Comparison of ENCODE assay signal across 8 mouse cellular contexts in the genomic region with DNA sequence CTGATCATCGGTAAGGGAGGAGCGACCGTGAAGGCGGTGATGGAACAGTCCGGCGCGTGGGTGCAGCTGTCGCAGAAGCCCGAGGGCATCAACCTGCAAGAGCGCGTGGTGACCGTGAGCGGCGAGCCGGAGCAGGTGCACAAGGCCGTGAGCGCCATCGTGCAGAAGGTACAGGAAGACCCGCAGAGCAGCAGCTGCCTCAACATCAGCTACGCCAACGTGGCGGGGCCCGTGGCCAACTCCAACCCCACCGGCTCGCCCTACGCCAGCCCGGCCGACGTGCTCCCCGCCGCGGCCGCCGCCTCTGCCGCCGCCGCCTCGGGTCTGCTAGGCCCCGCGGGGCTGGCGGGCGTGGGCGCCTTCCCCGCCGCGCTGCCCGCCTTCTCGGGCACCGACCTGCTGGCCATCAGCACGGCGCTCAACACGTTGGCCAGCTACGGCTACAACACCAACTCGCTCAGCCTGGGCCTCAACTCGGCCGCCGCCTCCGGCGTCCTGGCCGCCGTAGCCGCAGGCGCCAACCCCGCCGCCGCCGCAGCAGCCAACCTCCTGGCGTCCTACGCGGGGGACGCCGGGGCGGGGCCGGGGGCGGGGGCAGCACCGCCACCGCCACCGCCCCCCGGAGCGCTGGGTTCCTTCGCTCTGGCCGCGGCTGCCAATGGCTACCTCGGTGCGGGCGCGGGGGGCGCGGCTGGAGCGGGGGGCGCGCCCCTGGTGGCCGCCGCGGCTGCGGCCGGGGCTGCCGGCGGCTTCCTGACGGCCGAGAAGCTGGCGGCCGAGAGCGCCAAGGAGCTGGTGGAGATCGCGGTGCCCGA. TPM values are rescaled to one million over a fixed set of nuclear protein-coding genes. Genes with fewer than 3 reads are reported as not detected.
DNase-seq lines count a peak whose midpoint lies in the region; ATAC-seq and TF ChIP-seq lines count a peak whose summit lies in the region.

No protein-coding gene starts in this region.

- no peak for DNase-seq in CH12.LX (ENCODE audit: extremely low read depth)
- peak; percentile 84 for DNase-seq in adrenal gland, postnatal 14 days
- peak; percentile 52 for DNase-seq in urinary bladder, adult 2 months (ENCODE audit: low spot score)

- no peak for TF ChIP-seq CTCF in CH12.LX (conservative IDR thresholded peaks at IDR 0.05 in 1 of 2, IDR thresholded peaks at IDR 0.05 in 1 of 2; ENCODE audit: low read depth in 2 of 2, low read length in 2 of 2)

- peak; percentile 56; the same call in 1 of the 2 replicates for TF ChIP-seq POLR2A in CH12.LX (IDR thresholded peaks at IDR 0.05; ENCODE audit: low read depth, low read length)

- dilution Hi-C loops in CH12.LX (cut with MboI; ENCODE audit: extremely low pct_ligation_motif_present, extremely low pct_unique_long_range_greater_than_20kb, low sequenced_read_pairs), result no loop called here

- TF ChIP-seq RAD21 in CH12.LX (IDR thresholded peaks at IDR 0.05; ENCODE audit: low read depth, low read length), result no peak

- peaks cover 9% of the 10 kb centered on the region for H3K9me3 ChIP-seq in CH12.LX (replicated peaks; ENCODE audit: low read length)
- H3K9me3 ChIP-seq in embryonic facial prominence, embryonic 13.5 days, result no peaks in the 10 kb centered on the region
- no peaks in the 10 kb centered on the region for H3K9me3 ChIP-seq in heart, embryonic 14.5 days (ENCODE audit: control insufficient read depth, low read length)
- H3K9me3 ChIP-seq in kidney, embryonic 15.5 days (replicated peaks), result no peaks in the 10 kb centered on the region
- no peaks in the 10 kb centered on the region for H3K9me3 ChIP-seq in liver, embryonic 15.5 days (replicated peaks)
- no peaks in the 10 kb centered on the region for H3K9me3 ChIP-seq in neural tube, embryonic 13.5 days

- WGBS in embryonic facial prominence, embryonic 13.5 days, result under 1% methylated on average over 101 of the region's 107 CpGs
- WGBS in heart, embryonic 14.5 days, result under 1% methylated on average over 98 of the region's 107 CpGs
- 1% methylated on average over 102 of the region's 107 CpGs for WGBS in kidney, embryonic 15.5 days
- WGBS in liver, embryonic 15.5 days (ENCODE audit: insufficient replicate concordance), result 2% methylated on average over 102 of the region's 107 CpGs
- 1% methylated on average over 95 of the region's 107 CpGs for WGBS in neural tube, embryonic 13.5 days

- 0 out of 2 replicates have a peak, but pooled peaks cover 3% of the 10 kb centered on the region for H3K79me2 ChIP-seq in CH12.LX (replicated peaks; ENCODE audit: control insufficient read depth, extremely low read depth, insufficient read depth, poor library complexity, severe bottlenecking)

- no peaks in the 10 kb centered on the region for H3K36me3 ChIP-seq in CH12.LX (replicated peaks in 1 of 2; ENCODE audit: control insufficient read depth in 1 of 2, insufficient read depth in 1 of 2, low read length in 1 of 2)
- no peaks in the 10 kb centered on the region for H3K36me3 ChIP-seq in embryonic facial prominence, embryonic 13.5 days
- no peaks in the 10 kb centered on the region for H3K36me3 ChIP-seq in heart, embryonic 14.5 days (ENCODE audit: control insufficient read depth, insufficient read depth, low read length)
- H3K36me3 ChIP-seq in kidney, embryonic 15.5 days, result no peaks in the 10 kb centered on the region
- H3K36me3 ChIP-seq in liver, embryonic 15.5 days (replicated peaks), result no peaks in the 10 kb centered on the region
- H3K36me3 ChIP-seq in neural tube, embryonic 13.5 days, result peaks cover 58% of the 10 kb centered on the region

- H3K4me2 ChIP-seq in CH12.LX (ENCODE audit: insufficient read depth, low read depth, poor library complexity, severe bottlenecking), result peak overlapping the region; percentile 83
- peak overlapping the region; percentile 98 for H3K4me2 ChIP-seq in embryonic facial prominence, embryonic 13.5 days
- peak overlapping the region; percentile 99 for H3K4me2 ChIP-seq in heart, embryonic 14.5 days (ENCODE audit: low read length)
- H3K4me2 ChIP-seq in kidney, embryonic 15.5 days, result peak overlapping the region; percentile 99
- peak overlapping the region; percentile 75 for H3K4me2 ChIP-seq in liver, embryonic 15.5 days
- peak overlapping the region; percentile 61 for H3K4me2 ChIP-seq in neural tube, embryonic 13.5 days

- peak overlapping the region; percentile 73 for H3K9ac ChIP-seq in CH12.LX (ENCODE audit: insufficient read depth, low read depth)
- H3K9ac ChIP-seq in embryonic facial prominence, embryonic 13.5 days, result peak overlapping the region; percentile 70
- H3K9ac ChIP-seq in heart, embryonic 14.5 days (ENCODE audit: low read length), result peak overlapping the region; percentile 75
- H3K9ac ChIP-seq in kidney, embryonic 15.5 days, result peak overlapping the region; percentile 58
- H3K9ac ChIP-seq in liver, embryonic 15.5 days, result no peak overlapping the region
- H3K9ac ChIP-seq in neural tube, embryonic 13.5 days, result peak overlapping the region; percentile 65

- ATAC-seq in embryonic facial prominence, embryonic 13.5 days (ENCODE audit: insufficient number of reproducible peaks, insufficient read depth, low FRiP score, low TSS enrichment, low read depth), result peak; percentile 43; the same call in 1 of the 2 replicates
- ATAC-seq in heart, embryonic 14.5 days (ENCODE audit: insufficient number of reproducible peaks, insufficient read depth, low FRiP score, low read depth), result peak; percentile 71
- ATAC-seq in kidney, embryonic 15.5 days (replicated peaks; ENCODE audit: low FRiP score), result peak; percentile 90
- peak; percentile 60 for ATAC-seq in liver, embryonic 15.5 days (ENCODE audit: insufficient read depth)
- peak; percentile 29 for ATAC-seq in neural tube, embryonic 13.5 days (ENCODE audit: low read depth)

- H3K4me1 ChIP-seq in CH12.LX (ENCODE audit: control insufficient read depth in 1 of 2, insufficient read depth in 2 of 2), result peaks cover 13 to 24% of the 10 kb centered on the region in 2 experiments
- peaks cover 18% of the 10 kb centered on the region for H3K4me1 ChIP-seq in embryonic facial prominence, embryonic 13.5 days
- H3K4me1 ChIP-seq in heart, embryonic 14.5 days (ENCODE audit: control insufficient read depth in 2 of 2, insufficient read depth in 2 of 2, low read length in 2 of 2), result peaks cover 0 to 9% of the 10 kb centered on the region in 2 experiments; a peak in 3 of 4 replicates
- H3K4me1 ChIP-seq in kidney, embryonic 15.5 days, result peaks cover 28% of the 10 kb centered on the region
- H3K4me1 ChIP-seq in liver, embryonic 15.5 days (replicated peaks), result peaks cover 16% of the 10 kb centered on the region
- peaks cover 66% of the 10 kb centered on the region for H3K4me1 ChIP-seq in neural tube, embryonic 13.5 days (replicated peaks)

- no peak overlapping the region for H3K27ac ChIP-seq in CH12.LX (ENCODE audit: insufficient read depth, low read depth)
- H3K27ac ChIP-seq in embryonic facial prominence, embryonic 13.5 days, result no peak overlapping the region
- H3K27ac ChIP-seq in heart, embryonic 14.5 days (replicated peaks in 1 of 2; ENCODE audit: control insufficient read depth in 1 of 2, insufficient read depth in 1 of 2, low read depth in 2 of 2, low read length in 2 of 2), result peak overlapping the region in 1 of 2 experiments; percentile 50; a peak in 1 of 4 replicates
- H3K27ac ChIP-seq in kidney, embryonic 15.5 days, result no peak overlapping the region
- no peak overlapping the region for H3K27ac ChIP-seq in liver, embryonic 15.5 days (replicated peaks)
- peak overlapping the region; percentile 80 for H3K27ac ChIP-seq in neural tube, embryonic 13.5 days (replicated peaks)

- no peak for TF ChIP-seq EP300 in CH12.LX (IDR thresholded peaks at IDR 0.05; ENCODE audit: low read length)

- in situ Hi-C loops in CH12.LX (cut with MboI; ENCODE audit: low pct_ligation_motif_present, low pct_unique_long_range_greater_than_20kb, low sequenced_read_pairs), result no loop called here

- peak overlapping the region; percentile 16 to 90 (median 22) for H3K4me3 ChIP-seq in CH12.LX (replicated peaks in 1 of 3; ENCODE audit: low read depth in 2 of 3, low read length in 2 of 3, poor library complexity in 1 of 3)
- peak overlapping the region; percentile 65 for H3K4me3 ChIP-seq in embryonic facial prominence, embryonic 13.5 days
- peak overlapping the region; percentile 55 to 69 for H3K4me3 ChIP-seq in heart, embryonic 14.5 days (ENCODE audit: control insufficient read depth in 1 of 2, insufficient read depth in 1 of 2, low read depth in 1 of 2, low read length in 2 of 2)
- H3K4me3 ChIP-seq in kidney, embryonic 15.5 days (replicated peaks), result peak overlapping the region; percentile 66
- H3K4me3 ChIP-seq in liver, embryonic 15.5 days (replicated peaks), result peak overlapping the region; percentile 53
- H3K4me3 ChIP-seq in neural tube, embryonic 13.5 days, result peak overlapping the region; percentile 38

- peaks cover 94% of the 10 kb centered on the region for H3K27me3 ChIP-seq in CH12.LX (replicated peaks)
- peaks cover 81% of the 10 kb centered on the region for H3K27me3 ChIP-seq in embryonic facial prominence, embryonic 13.5 days
- peaks cover 60% of the 10 kb centered on the region for H3K27me3 ChIP-seq in heart, embryonic 14.5 days (ENCODE audit: control insufficient read depth, insufficient read depth, low read length)
- H3K27me3 ChIP-seq in kidney, embryonic 15.5 days, result peaks cover 74% of the 10 kb centered on the region
- H3K27me3 ChIP-seq in liver, embryonic 15.5 days, result peaks cover 81% of the 10 kb centered on the region
- H3K27me3 ChIP-seq in neural tube, embryonic 13.5 days, result peaks cover 5% of the 10 kb centered on the region

RNA-seq across cellular contexts. Expression of gene Nanos2, which starts 29.4 kb away (rescaled TPM):
- total RNA-seq in CH12.LX (2012; rRNA removed) (not detected in 2 replicates), CH12.LX (2014; rRNA removed) (not detected in 2 replicates)
- not detected in 2 replicates for polyA plus RNA-seq in CH12.LX (2012; ENCODE audit: insufficient read length, low read depth)
- not detected in 2 replicates for total RNA-seq in adrenal gland, postnatal 14 days (2021)
- polyA plus RNA-seq in embryonic facial prominence, embryonic 13.5 days (2015; fragmentation: Nextera tagmentation; extraction: Ambion mirVana), result not detected in 2 replicates
- not detected in 2 replicates for polyA plus RNA-seq in heart, embryonic 14.5 days (2014; fragmentation: Nextera tagmentation; extraction: Ambion mirVana)
- not detected in 2 replicates for polyA plus RNA-seq in kidney, embryonic 15.5 days (2015; fragmentation: Nextera tagmentation; extraction: Ambion mirVana)
- not detected in 2 replicates for polyA plus RNA-seq in liver, embryonic 15.5 days (2015; fragmentation: Nextera tagmentation; extraction: Ambion mirVana)
- 0.56 TPM in 2 replicates for polyA plus RNA-seq in neural tube, embryonic 13.5 days (2015; fragmentation: Nextera tagmentation; extraction: Ambion mirVana)
- polyA plus RNA-seq in urinary bladder, adult 2 months (2012; rRNA removed), result 0.04 TPM in 1 of 2 replicates, not detected in the other

RNA-seq across cellular contexts. Expression of gene Nova2, which starts 32.1 kb away (rescaled TPM):
- total RNA-seq in CH12.LX (2012; rRNA removed) (0.04 TPM in 2 replicates), CH12.LX (2014; rRNA removed) (not detected in 2 replicates)
- not detected in 2 replicates for polyA plus RNA-seq in CH12.LX (2012; ENCODE audit: insufficient read length, low read depth)
- 7.2 and 8.0 TPM in 2 replicates for total RNA-seq in adrenal gland, postnatal 14 days (2021)
- polyA plus RNA-seq in embryonic facial prominence, embryonic 13.5 days (2015; fragmentation: Nextera tagmentation; extraction: Ambion mirVana), result 0.62 and 0.65 TPM in 2 replicates
- 0.57 and 0.88 TPM in 2 replicates for polyA plus RNA-seq in heart, embryonic 14.5 days (2014; fragmentation: Nextera tagmentation; extraction: Ambion mirVana)
- polyA plus RNA-seq in kidney, embryonic 15.5 days (2015; fragmentation: Nextera tagmentation; extraction: Ambion mirVana), result 0.67 and 0.93 TPM in 2 replicates
- 0.06 TPM in 2 replicates for polyA plus RNA-seq in liver, embryonic 15.5 days (2015; fragmentation: Nextera tagmentation; extraction: Ambion mirVana)
- 9.7 and 10.7 TPM in 2 replicates for polyA plus RNA-seq in neural tube, embryonic 13.5 days (2015; fragmentation: Nextera tagmentation; extraction: Ambion mirVana)
- 0.48 and 1.0 TPM in 2 replicates for polyA plus RNA-seq in urinary bladder, adult 2 months (2012; rRNA removed)

RNA-seq across cellular contexts. Expression of gene Mypop, which starts 33.3 kb away (rescaled TPM):
- 2.5 and 2.8 TPM in 2 replicates for total RNA-seq in CH12.LX (2012; rRNA removed)
- 1.2 and 1.3 TPM in 2 replicates for total RNA-seq in CH12.LX (2014; rRNA removed)
- polyA plus RNA-seq in CH12.LX (2012; ENCODE audit: insufficient read length, low read depth), result 4.1 and 4.7 TPM in 2 replicates
- 7.1 and 8.2 TPM in 2 replicates for total RNA-seq in adrenal gland, postnatal 14 days (2021)
- 6.0 and 6.7 TPM in 2 replicates for polyA plus RNA-seq in embryonic facial prominence, embryonic 13.5 days (2015; fragmentation: Nextera tagmentation; extraction: Ambion mirVana)
- polyA plus RNA-seq in heart, embryonic 14.5 days (2014; fragmentation: Nextera tagmentation; extraction: Ambion mirVana), result 1.3 and 1.6 TPM in 2 replicates
- polyA plus RNA-seq in kidney, embryonic 15.5 days (2015; fragmentation: Nextera tagmentation; extraction: Ambion mirVana), result 3.5 and 3.9 TPM in 2 replicates
- 0.15 and 0.55 TPM in 2 replicates for polyA plus RNA-seq in liver, embryonic 15.5 days (2015; fragmentation: Nextera tagmentation; extraction: Ambion mirVana)
- polyA plus RNA-seq in neural tube, embryonic 13.5 days (2015; fragmentation: Nextera tagmentation; extraction: Ambion mirVana), result 5.8 and 7.4 TPM in 2 replicates
- 7.5 and 9.5 TPM in 2 replicates for polyA plus RNA-seq in urinary bladder, adult 2 months (2012; rRNA removed)

RNA-seq across cellular contexts. Expression of gene Irf2bp1, which starts 46.1 kb away (rescaled TPM):
- total RNA-seq in CH12.LX (2012; rRNA removed) (11.8 and 12.8 TPM in 2 replicates), CH12.LX (2014; rRNA removed) (3.7 and 4.9 TPM in 2 replicates)
- 6.6 and 7.1 TPM in 2 replicates for polyA plus RNA-seq in CH12.LX (2012; ENCODE audit: insufficient read length, low read depth)
- 35.9 and 38.6 TPM in 2 replicates for total RNA-seq in adrenal gland, postnatal 14 days (2021)
- polyA plus RNA-seq in embryonic facial prominence, embryonic 13.5 days (2015; fragmentation: Nextera tagmentation; extraction: Ambion mirVana), result 30.1 and 33.2 TPM in 2 replicates
- 14.8 and 17.8 TPM in 2 replicates for polyA plus RNA-seq in heart, embryonic 14.5 days (2014; fragmentation: Nextera tagmentation; extraction: Ambion mirVana)
- 21.4 and 24.1 TPM in 2 replicates for polyA plus RNA-seq in kidney, embryonic 15.5 days (2015; fragmentation: Nextera tagmentation; extraction: Ambion mirVana)
- 8.2 and 9.9 TPM in 2 replicates for polyA plus RNA-seq in liver, embryonic 15.5 days (2015; fragmentation: Nextera tagmentation; extraction: Ambion mirVana)
- polyA plus RNA-seq in neural tube, embryonic 13.5 days (2015; fragmentation: Nextera tagmentation; extraction: Ambion mirVana), result 28.4 and 29.9 TPM in 2 replicates
- polyA plus RNA-seq in urinary bladder, adult 2 months (2012; rRNA removed), result 15.8 and 20.3 TPM in 2 replicates

RNA-seq across cellular contexts. Expression of gene Ccdc61, which starts 47.6 kb away (rescaled TPM):
- total RNA-seq in CH12.LX (2012; rRNA removed), result 16.3 and 17.4 TPM in 2 replicates
- 11.7 and 11.9 TPM in 2 replicates for total RNA-seq in CH12.LX (2014; rRNA removed)
- polyA plus RNA-seq in CH12.LX (2012; ENCODE audit: insufficient read length, low read depth), result 13.2 and 27.3 TPM in 2 replicates
- total RNA-seq in adrenal gland, postnatal 14 days (2021), result 12.2 and 12.9 TPM in 2 replicates
- 26.3 and 35.6 TPM in 2 replicates for polyA plus RNA-seq in embryonic facial prominence, embryonic 13.5 days (2015; fragmentation: Nextera tagmentation; extraction: Ambion mirVana)
- 12.2 and 14.3 TPM in 2 replicates for polyA plus RNA-seq in heart, embryonic 14.5 days (2014; fragmentation: Nextera tagmentation; extraction: Ambion mirVana)
- 27.7 and 28.9 TPM in 2 replicates for polyA plus RNA-seq in kidney, embryonic 15.5 days (2015; fragmentation: Nextera tagmentation; extraction: Ambion mirVana)
- polyA plus RNA-seq in liver, embryonic 15.5 days (2015; fragmentation: Nextera tagmentation; extraction: Ambion mirVana), result 8.4 and 11.1 TPM in 2 replicates
- polyA plus RNA-seq in neural tube, embryonic 13.5 days (2015; fragmentation: Nextera tagmentation; extraction: Ambion mirVana), result 19.7 and 23.0 TPM in 2 replicates
- polyA plus RNA-seq in urinary bladder, adult 2 months (2012; rRNA removed), result 26.9 and 31.4 TPM in 2 replicates

Comparison
In these comparisons a context has a peak if more than half of its experiments do, and no peak if none do; other contexts are left out.
1. ATAC-seq: peak in every context shown above with its lines; median percentile 90 in kidney, embryonic 15.5 days; 71 in heart, embryonic 14.5 days; 60 in liver, embryonic 15.5 days; 43 in embryonic facial prominence, embryonic 13.5 days; 29 in neural tube, embryonic 13.5 days.